Mouse (Mus musculus) brain, adult 2 months (tissue): ENCODE results near the gene Meis1.

Source experiments
- DNase-seq: peaks from one replicate; pipeline ENCODE4 v3.0.0; 2011; ENCODE audit warnings: low read depth, low spot score

Gene Meis1

GRCm38 (mm10) chr11:18905431-18905830 lies 113.4 kb downstream of the Meis1 start:
- peak; percentile 37 for DNase-seq

- DNase-seq = no peak
Measured at GRCm38 (mm10) chr11:18904880-18905279, 113.9 kb downstream of the Meis1 start.

GRCm38 (mm10) chr11:18904285-18904684 lies 114.5 kb downstream of the Meis1 start:
- DNase-seq = no peak

- no peak for DNase-seq
Measured at GRCm38 (mm10) chr11:18900489-18900888, 118.3 kb downstream of the Meis1 start.

- DNase-seq = no peak
Measured at GRCm38 (mm10) chr11:18898862-18899261, 119.9 kb downstream of the Meis1 start.

- DNase-seq = no peak
Measured at GRCm38 (mm10) chr11:18897921-18898646, 120.7 kb downstream of the Meis1 start.

- no peak for DNase-seq
Measured at GRCm38 (mm10) chr11:18897250-18897649, 121.5 kb downstream of the Meis1 start.

- DNase-seq = peak; percentile 56
Measured at GRCm38 (mm10) chr11:18892470-18892869, 126.3 kb downstream of the Meis1 start.

- no peak for DNase-seq
Measured at GRCm38 (mm10) chr11:18889139-18889538, 129.6 kb downstream of the Meis1 start.

GRCm38 (mm10) chr11:18888651-18889050 lies 130.1 kb downstream of the Meis1 start:
- DNase-seq = no peak

GRCm38 (mm10) chr11:18885729-18886325 lies 133.0 kb downstream of the Meis1 start:
- DNase-seq = no peak

- DNase-seq = no peak
Measured at GRCm38 (mm10) chr11:18885036-18885728, 133.6 kb downstream of the Meis1 start.

GRCm38 (mm10) chr11:18883987-18884386 lies 134.8 kb downstream of the Meis1 start:
- DNase-seq = no peak

GRCm38 (mm10) chr11:18883507-18883881 lies 135.3 kb downstream of the Meis1 start:
- DNase-seq = no peak

- no peak for DNase-seq
Measured at GRCm38 (mm10) chr11:18882747-18883506, 135.9 kb downstream of the Meis1 start.

GRCm38 (mm10) chr11:18882315-18882714 lies 136.5 kb downstream of the Meis1 start:
- DNase-seq = no peak

- DNase-seq = no peak
Measured at GRCm38 (mm10) chr11:18880806-18881205, 138.0 kb downstream of the Meis1 start.

GRCm38 (mm10) chr11:18879456-18879818 lies 139.3 kb downstream of the Meis1 start:
- no peak for DNase-seq

GRCm38 (mm10) chr11:18878748-18879455 lies 139.9 kb downstream of the Meis1 start:
- no peak for DNase-seq

- DNase-seq = peak; percentile 48
Measured at GRCm38 (mm10) chr11:18878016-18878415, 140.8 kb downstream of the Meis1 start.

GRCm38 (mm10) chr11:18877626-18878011 lies 141.2 kb downstream of the Meis1 start:
- DNase-seq = peak; percentile 93
